22 mouse cellular contexts compared by ENCODE assay signal in genomic region chr12:117016753-117017595, GRCm38 (mm10).
DNase-seq lines count a peak whose midpoint lies in the region; ATAC-seq and TF ChIP-seq lines count a peak whose summit lies in the region.
"Had no signal": no experiment of that assay in that cellular context is flagged by ENCODE, and none has a peak within 500 bp of the region (broad histone marks: within the 10 kb centered on the region; RNA-seq: fewer than 3 reads in every experiment).

No protein-coding gene starts in this region.

- H3K4me2 ChIP-seq in hindbrain, embryonic 11.5 days (replicated peaks; ENCODE audit: low read depth, low read length) = no peak overlapping the region
- H3K4me2 ChIP-seq in forebrain, postnatal 0 days (ENCODE audit: low read depth) = no peak overlapping the region
- H3K4me2 ChIP-seq in midbrain, embryonic 15.5 days = no peak overlapping the region
- H3K4me2 ChIP-seq: embryonic facial prominence, embryonic 13.5 days; liver, embryonic 12.5 days had no signal

- H3K27ac ChIP-seq in hindbrain, embryonic 11.5 days (ENCODE audit: low read depth, low read length) = no peak overlapping the region
- no peak overlapping the region for H3K27ac ChIP-seq in hindbrain, embryonic 10.5 days
- peak overlapping the region; percentile 63 for H3K27ac ChIP-seq in forebrain, postnatal 0 days (ENCODE audit: low read depth, low read length)
- H3K27ac ChIP-seq in midbrain, embryonic 15.5 days = peak overlapping the region; percentile 64
- H3K27ac ChIP-seq: embryonic facial prominence, embryonic 13.5 days; left cerebral cortex, adult 2 months; liver, embryonic 12.5 days had no signal

- no peaks in the 10 kb centered on the region for H3K27me3 ChIP-seq in hindbrain, embryonic 11.5 days (ENCODE audit: control insufficient read depth, insufficient read depth, low read length)
- no peaks in the 10 kb centered on the region for H3K27me3 ChIP-seq in hindbrain, embryonic 10.5 days (ENCODE audit: insufficient read depth, poor library complexity, severe bottlenecking)
- H3K27me3 ChIP-seq in forebrain, postnatal 0 days (ENCODE audit: insufficient read depth, low read length) = no peaks in the 10 kb centered on the region
- H3K27me3 ChIP-seq in midbrain, embryonic 15.5 days (replicated peaks) = no peaks in the 10 kb centered on the region
- H3K27me3 ChIP-seq: embryonic facial prominence, embryonic 13.5 days; liver, embryonic 12.5 days; megakaryocyte, embryonic 14.5 days had no signal

- no peaks in the 10 kb centered on the region for H3K9me3 ChIP-seq in hindbrain, embryonic 11.5 days (ENCODE audit: control insufficient read depth, low read length)
- H3K9me3 ChIP-seq in hindbrain, embryonic 10.5 days = no peaks in the 10 kb centered on the region
- H3K9me3 ChIP-seq in forebrain, postnatal 0 days (ENCODE audit: low read length) = no peaks in the 10 kb centered on the region
- no peaks in the 10 kb centered on the region for H3K9me3 ChIP-seq in midbrain, embryonic 15.5 days
- H3K9me3 ChIP-seq: embryonic facial prominence, embryonic 13.5 days; liver, embryonic 12.5 days; megakaryocyte, embryonic 14.5 days had no signal

- H3K4me3 ChIP-seq in hindbrain, embryonic 11.5 days (ENCODE audit: low read depth, low read length) = no peak overlapping the region
- H3K4me3 ChIP-seq in hindbrain, embryonic 10.5 days = no peak overlapping the region
- H3K4me3 ChIP-seq in forebrain, postnatal 0 days (ENCODE audit: low read depth, low read length) = no peak overlapping the region
- H3K4me3 ChIP-seq in midbrain, embryonic 15.5 days = no peak overlapping the region
- H3K4me3 ChIP-seq: embryonic facial prominence, embryonic 13.5 days; left cerebral cortex, adult 2 months; liver, embryonic 12.5 days; megakaryocyte, embryonic 14.5 days; myocyte had no signal

- peak; percentile 51 for ATAC-seq in hindbrain, embryonic 11.5 days (ENCODE audit: low FRiP score)
- ATAC-seq in forebrain, postnatal 0 days = peak; percentile 81; the same call in 1 of the 2 replicates
- peak; percentile 53 for ATAC-seq in midbrain, embryonic 15.5 days (replicated peaks)
- ATAC-seq: liver, embryonic 12.5 days had no signal

- no peaks in the 10 kb centered on the region for H3K36me3 ChIP-seq in hindbrain, embryonic 11.5 days (ENCODE audit: control insufficient read depth, insufficient read depth, low read length)
- H3K36me3 ChIP-seq in hindbrain, embryonic 10.5 days = no peaks in the 10 kb centered on the region
- no peaks in the 10 kb centered on the region for H3K36me3 ChIP-seq in forebrain, postnatal 0 days (ENCODE audit: insufficient read depth)
- no peaks in the 10 kb centered on the region for H3K36me3 ChIP-seq in midbrain, embryonic 15.5 days (replicated peaks)
- H3K36me3 ChIP-seq: embryonic facial prominence, embryonic 13.5 days; liver, embryonic 12.5 days had no signal

- H3K9ac ChIP-seq in hindbrain, embryonic 11.5 days (ENCODE audit: low read depth, low read length) = no peak overlapping the region
- H3K9ac ChIP-seq in forebrain, postnatal 0 days = no peak overlapping the region
- no peak overlapping the region for H3K9ac ChIP-seq in midbrain, embryonic 15.5 days
- H3K9ac ChIP-seq: embryonic facial prominence, embryonic 13.5 days; liver, embryonic 12.5 days had no signal

- WGBS in hindbrain, embryonic 11.5 days = 58% methylated on average over 15 of the region's 15 CpGs
- 61% methylated on average over 15 of the region's 15 CpGs for WGBS in hindbrain, embryonic 10.5 days
- WGBS in forebrain, postnatal 0 days = 32% methylated on average over 15 of the region's 15 CpGs
- WGBS in midbrain, embryonic 15.5 days = 33% methylated on average over 15 of the region's 15 CpGs

- DNase-seq in hindbrain, embryonic 11.5 days (ENCODE audit: low spot score) = no peak
- DNase-seq in hindbrain, embryonic 10.5 days (ENCODE audit: low spot score) = no peak
- DNase-seq in brain, embryonic 18.5 days (ENCODE audit: low read depth, low spot score) = peak; percentile 24
- peak; percentile 19 for DNase-seq in forebrain, postnatal 0 days
- no peak for DNase-seq in MN1 (ENCODE audit: low spot score)
- DNase-seq in gastrocnemius, postnatal 25 days = no peak
- no peak for DNase-seq in kidney, adult 9 months
- DNase-seq: adrenal gland, adult 2 months; B cell, adult 2 months; cerebellum, adult 9-10 months; gastrocnemius, postnatal 36 days; kidney, adult 2 months; kidney, postnatal 25 days; layer of hippocampus, adult 9-11 months; lung, adult 2 months; thymus, postnatal 25 days had no signal

- H3K4me1 ChIP-seq in hindbrain, embryonic 11.5 days (replicated peaks; ENCODE audit: control insufficient read depth, insufficient read depth, low read length) = no peaks in the 10 kb centered on the region
- peaks cover 17% of the 10 kb centered on the region for H3K4me1 ChIP-seq in hindbrain, embryonic 10.5 days (replicated peaks)
- no peaks in the 10 kb centered on the region for H3K4me1 ChIP-seq in forebrain, postnatal 0 days (ENCODE audit: insufficient read depth)
- H3K4me1 ChIP-seq in midbrain, embryonic 15.5 days = peaks cover 16% of the 10 kb centered on the region
- H3K4me1 ChIP-seq: embryonic facial prominence, embryonic 13.5 days; liver, embryonic 12.5 days; megakaryocyte, embryonic 14.5 days had no signal

- no peak for TF ChIP-seq CTCF in forebrain, postnatal 0 days (IDR thresholded peaks at IDR 0.05; ENCODE audit: low read depth)

Comparison
In these comparisons a context has a peak if more than half of its experiments do, and no peak if none do; other contexts are left out.
1. DNase-seq: peak in brain, embryonic 18.5 days (single experiment) and forebrain, postnatal 0 days (single experiment); none in hindbrain, embryonic 11.5 days (single experiment), hindbrain, embryonic 10.5 days (single experiment), MN1 (single experiment), gastrocnemius, postnatal 25 days (single experiment) and kidney, adult 9 months (single experiment).
2. H3K27ac ChIP-seq: peak in forebrain, postnatal 0 days (single experiment) and midbrain, embryonic 15.5 days (single experiment); none in hindbrain, embryonic 11.5 days (single experiment) and hindbrain, embryonic 10.5 days (single experiment).
3. Peak in every context shown above with its lines, with median percentiles within 50 percentile points of each other: ATAC-seq.